Mouse (Mus musculus): Measurements from ENCODE around the gene Naglu.

The Naglu gene

GRCm38 (mm10) chr11:101084246-101084645 lies 14.4 kb downstream of the Naglu start:
- DNase-seq (ENCODE audit: low spot score), result no peak

- DNase-seq (ENCODE audit: low spot score), result no peak
These were observed 15.0 kb downstream of the Naglu start for GRCm38 (mm10) chr11:101084811-101085210.

- DNase-seq (ENCODE audit: low spot score), result no peak
These were observed 16.0 kb downstream of the Naglu start for GRCm38 (mm10) chr11:101085617-101086322.

GRCm38 (mm10) chr11:101086323-101086674 lies 16.5 kb downstream of the Naglu start:
- no peak for DNase-seq (ENCODE audit: low spot score)

GRCm38 (mm10) chr11:101086756-101087681 lies 17.2 kb downstream of the Naglu start, which contains the start of gene Mlx:
Mlx (plus strand) TSS chr11:101087277.
- peak; percentile 97 for DNase-seq (ENCODE audit: low spot score)

GRCm38 (mm10) chr11:101087682-101088055 lies 17.9 kb downstream of the Naglu start:
- DNase-seq (ENCODE audit: low spot score), result no peak

GRCm38 (mm10) chr11:101089931-101090330 lies 20.1 kb downstream of the Naglu start:
- DNase-seq (ENCODE audit: low spot score), result no peak

- peak; percentile 28 for DNase-seq (ENCODE audit: low spot score)
These were observed 25.1 kb downstream of the Naglu start for GRCm38 (mm10) chr11:101094930-101095313.

- peak; percentile 98 for DNase-seq (ENCODE audit: low spot score)
These were observed 25.7 kb downstream of the Naglu start, which contains the start of gene Psmc3ip for GRCm38 (mm10) chr11:101095314-101096024. Psmc3ip (minus strand) TSS chr11:101095436.

GRCm38 (mm10) chr11:101098231-101098630 lies 28.4 kb downstream of the Naglu start:
- DNase-seq (ENCODE audit: low spot score), result no peak

- DNase-seq (ENCODE audit: low spot score), result no peak
These were observed 33.2 kb downstream of the Naglu start for GRCm38 (mm10) chr11:101103011-101103410.

- DNase-seq (ENCODE audit: low spot score), result no peak
These were observed 39.5 kb downstream of the Naglu start for GRCm38 (mm10) chr11:101109351-101109750.

- DNase-seq (ENCODE audit: low spot score), result no peak
These were observed 40.9 kb downstream of the Naglu start for GRCm38 (mm10) chr11:101110708-101111107.

- no peak for DNase-seq (ENCODE audit: low spot score)
These were observed 41.4 kb downstream of the Naglu start for GRCm38 (mm10) chr11:101111178-101111577.

- no peak for DNase-seq (ENCODE audit: low spot score)
These were observed 42.4 kb downstream of the Naglu start for GRCm38 (mm10) chr11:101112186-101112585.

GRCm38 (mm10) chr11:101115564-101115963 lies 45.8 kb downstream of the Naglu start:
- DNase-seq (ENCODE audit: low spot score), result no peak

GRCm38 (mm10) chr11:101118105-101118504 lies 48.3 kb downstream of the Naglu start:
- no peak for DNase-seq (ENCODE audit: low spot score)

GRCm38 (mm10) chr11:101119131-101119760 lies 49.4 kb downstream of the Naglu start:
- no peak for DNase-seq (ENCODE audit: low spot score)

GRCm38 (mm10) chr11:101119761-101120544 lies 50.1 kb downstream of the Naglu start, which contains the start of the genes Retreg3 and Tubg1:
Retreg3 (minus strand) TSS chr11:101119893.
Tubg1 (plus strand) TSS chr11:101119938.
- peak; percentile 99 for DNase-seq (ENCODE audit: low spot score)

- no peak for DNase-seq (ENCODE audit: low spot score)
These were observed 50.9 kb downstream of the Naglu start for GRCm38 (mm10) chr11:101120545-101121188.
